In the genomic region with DNA sequence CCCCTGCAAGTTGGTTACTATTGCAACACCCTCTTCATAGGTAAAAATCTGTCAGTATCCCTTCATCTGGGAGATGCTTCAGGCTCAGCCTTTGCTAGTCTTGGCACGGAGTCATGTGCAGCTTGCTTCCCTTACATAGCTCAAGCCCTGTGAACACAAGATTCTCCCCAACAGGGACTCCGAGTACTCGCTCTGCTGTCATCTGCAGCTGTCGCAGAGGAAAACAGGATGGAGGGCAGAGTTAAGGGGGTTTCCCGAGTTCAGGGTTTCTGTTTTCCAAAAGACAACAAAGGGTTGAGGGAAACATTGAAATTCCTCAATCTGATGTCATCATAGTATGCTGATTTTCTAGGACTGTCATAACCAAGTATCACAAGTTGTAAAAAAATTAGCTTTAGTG, we compare ENCODE assay signal across 12 mouse cellular contexts.
DNase-seq lines count a peak whose midpoint lies in the region; ATAC-seq and TF ChIP-seq lines count a peak whose summit lies in the region.
"Had no signal": no experiment of that assay in that cellular context is flagged by ENCODE, and none has a peak within 500 bp of the region (broad histone marks: within the 10 kb centered on the region; RNA-seq: fewer than 3 reads in every experiment).

No protein-coding gene starts in this region.

- no peak overlapping the region for H3K4me2 ChIP-seq in hindbrain, embryonic 16.5 days (ENCODE audit: low read length)
- no peak overlapping the region for H3K4me2 ChIP-seq in hindbrain, embryonic 12.5 days (replicated peaks)
- H3K4me2 ChIP-seq in midbrain, postnatal 0 days (ENCODE audit: low read depth, low read length, poor library complexity, severe bottlenecking), result no peak overlapping the region
- H3K4me2 ChIP-seq in midbrain, embryonic 13.5 days (replicated peaks), result no peak overlapping the region
- H3K4me2 ChIP-seq: midbrain, embryonic 15.5 days; stomach, embryonic 15.5 days had no signal

- 0 out of 2 replicates have a peak overlapping the region, but pooled peaks have one; percentile 44 for H3K27ac ChIP-seq in hindbrain, embryonic 16.5 days (ENCODE audit: low read depth, low read length)
- H3K27ac ChIP-seq in hindbrain, embryonic 12.5 days, result no peak overlapping the region
- no peak overlapping the region for H3K27ac ChIP-seq in midbrain, postnatal 0 days (ENCODE audit: low read depth, low read length)
- H3K27ac ChIP-seq in midbrain, embryonic 13.5 days, result no peak overlapping the region
- H3K27ac ChIP-seq: liver, embryonic 14.5 days; midbrain, embryonic 15.5 days; stomach, embryonic 15.5 days had no signal

- DNase-seq in midbrain, postnatal 0 days (ENCODE audit: low spot score), result peak; percentile 57
- peak; percentile 25 for DNase-seq in layer of hippocampus, adult 9-11 months
- peak; percentile 4 for DNase-seq in skeletal muscle tissue, adult 2 months (ENCODE audit: low read depth, low spot score)
- DNase-seq: adrenal gland, postnatal 10 days; right cerebral cortex, postnatal 25 days had no signal

- no peaks in the 10 kb centered on the region for H3K9me3 ChIP-seq in hindbrain, embryonic 16.5 days (ENCODE audit: control insufficient read depth, low read length)
- no peaks in the 10 kb centered on the region for H3K9me3 ChIP-seq in hindbrain, embryonic 12.5 days (replicated peaks)
- no peaks in the 10 kb centered on the region for H3K9me3 ChIP-seq in midbrain, postnatal 0 days (ENCODE audit: low read length)
- no peaks in the 10 kb centered on the region for H3K9me3 ChIP-seq in midbrain, embryonic 13.5 days
- H3K9me3 ChIP-seq: midbrain, embryonic 15.5 days; stomach, embryonic 15.5 days had no signal

- 63% methylated on average over 5 of the region's 5 CpGs for WGBS in hindbrain, embryonic 16.5 days
- WGBS in hindbrain, embryonic 12.5 days, result 67% methylated on average over 5 of the region's 5 CpGs
- 64% methylated on average over 5 of the region's 5 CpGs for WGBS in midbrain, postnatal 0 days
- WGBS in midbrain, embryonic 13.5 days, result 82% methylated on average over 5 of the region's 5 CpGs

- peak; percentile 48; the same call in 1 of the 2 replicates for ATAC-seq in hindbrain, embryonic 16.5 days
- no peak for ATAC-seq in hindbrain, embryonic 12.5 days (ENCODE audit: low FRiP score)
- no peak for ATAC-seq in midbrain, postnatal 0 days (ENCODE audit: low FRiP score)
- ATAC-seq in midbrain, embryonic 13.5 days, result no peak
- ATAC-seq in megakaryocyte, adult 5-6 weeks (ENCODE audit: poor library complexity, severe bottlenecking), result no peak
- ATAC-seq: midbrain, embryonic 15.5 days had no signal

- H3K36me3 ChIP-seq in hindbrain, embryonic 16.5 days (ENCODE audit: control insufficient read depth, insufficient read depth, low read length), result no peaks in the 10 kb centered on the region
- H3K36me3 ChIP-seq in hindbrain, embryonic 12.5 days, result no peaks in the 10 kb centered on the region
- H3K36me3 ChIP-seq in midbrain, postnatal 0 days (ENCODE audit: insufficient read depth, low read length), result no peaks in the 10 kb centered on the region
- no peaks in the 10 kb centered on the region for H3K36me3 ChIP-seq in midbrain, embryonic 13.5 days
- H3K36me3 ChIP-seq: midbrain, embryonic 15.5 days; stomach, embryonic 15.5 days had no signal

- no peaks in the 10 kb centered on the region for H3K27me3 ChIP-seq in hindbrain, embryonic 16.5 days (replicated peaks; ENCODE audit: control insufficient read depth, insufficient read depth, low read length)
- no peaks in the 10 kb centered on the region for H3K27me3 ChIP-seq in hindbrain, embryonic 12.5 days
- no peaks in the 10 kb centered on the region for H3K27me3 ChIP-seq in midbrain, postnatal 0 days (ENCODE audit: insufficient read depth, low read length)
- H3K27me3 ChIP-seq in midbrain, embryonic 13.5 days, result no peaks in the 10 kb centered on the region
- H3K27me3 ChIP-seq: midbrain, embryonic 15.5 days; stomach, embryonic 15.5 days had no signal

- no peak for TF ChIP-seq CTCF in midbrain, postnatal 0 days (IDR thresholded peaks at IDR 0.05)

- H3K9ac ChIP-seq in hindbrain, embryonic 16.5 days (ENCODE audit: low read depth, low read length), result no peak overlapping the region
- H3K9ac ChIP-seq in hindbrain, embryonic 12.5 days, result no peak overlapping the region
- no peak overlapping the region for H3K9ac ChIP-seq in midbrain, postnatal 0 days (replicated peaks; ENCODE audit: low read length, poor library complexity, severe bottlenecking)
- no peak overlapping the region for H3K9ac ChIP-seq in midbrain, embryonic 13.5 days (replicated peaks)
- H3K9ac ChIP-seq: liver, embryonic 14.5 days; midbrain, embryonic 15.5 days; stomach, embryonic 15.5 days had no signal

- H3K4me1 ChIP-seq in hindbrain, embryonic 16.5 days (ENCODE audit: control insufficient read depth, insufficient read depth, low read depth, low read length), result no peaks in the 10 kb centered on the region
- H3K4me1 ChIP-seq in hindbrain, embryonic 12.5 days, result peaks cover 3% of the 10 kb centered on the region; the same call in 1 of the 2 replicates
- no peaks in the 10 kb centered on the region for H3K4me1 ChIP-seq in midbrain, postnatal 0 days (ENCODE audit: insufficient read depth, low read length)
- 0 out of 2 replicates have a peak, but pooled peaks cover 3% of the 10 kb centered on the region for H3K4me1 ChIP-seq in midbrain, embryonic 13.5 days (replicated peaks)
- H3K4me1 ChIP-seq: midbrain, embryonic 15.5 days; stomach, embryonic 15.5 days had no signal

- H3K4me3 ChIP-seq in hindbrain, embryonic 16.5 days (ENCODE audit: low read length), result no peak overlapping the region
- no peak overlapping the region for H3K4me3 ChIP-seq in hindbrain, embryonic 12.5 days
- H3K4me3 ChIP-seq in midbrain, postnatal 0 days (ENCODE audit: low read depth, low read length), result no peak overlapping the region
- no peak overlapping the region for H3K4me3 ChIP-seq in midbrain, embryonic 13.5 days (replicated peaks)
- H3K4me3 ChIP-seq: midbrain, embryonic 15.5 days; stomach, embryonic 15.5 days had no signal

Comparison
In these comparisons a context has a peak if more than half of its experiments do, and no peak if none do; other contexts are left out.
1. DNase-seq: peak in every context shown above with its lines; median percentile 57 in midbrain, postnatal 0 days; 25 in layer of hippocampus, adult 9-11 months; 4 in skeletal muscle tissue, adult 2 months.